Mouse (Mus musculus): ENCODE data around the gene Chd2. TPM values are rescaled to one million over a fixed set of nuclear protein-coding genes. Genes with fewer than 3 reads are reported as not detected.

Chd2 gene
- polyA plus RNA-seq, 1 experiment from 2014 or later = 41.6 TPM

DNA sequence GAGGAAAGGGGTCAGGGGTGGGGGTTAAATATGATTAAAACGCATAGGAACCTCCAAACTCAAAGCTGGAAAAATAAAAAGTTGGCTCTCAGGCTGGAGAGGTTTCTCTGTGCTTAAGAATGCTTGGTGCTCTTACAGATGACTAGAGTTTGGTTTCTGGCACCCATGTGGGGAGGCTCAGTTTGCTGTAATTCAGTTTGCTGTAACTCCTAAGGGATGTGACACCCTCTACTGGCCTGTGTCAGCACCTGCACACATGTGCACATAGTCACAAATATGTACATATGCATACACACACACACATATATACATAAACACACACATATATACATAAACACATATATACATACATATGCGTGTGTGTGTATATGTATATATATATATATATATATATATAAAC is 152.8 kb downstream of the Chd2 start:
- Histone ChIP-seq H3K36me3 (ENCODE audit: insufficient read depth, low read length) (no peaks in the 10 kb centered on the region), H3K9me3 (replicated peaks; ENCODE audit: low read length) (no peaks in the 10 kb centered on the region), H3K4me1 (replicated peaks; ENCODE audit: insufficient read depth, low read length) (peaks cover 18% of the 10 kb centered on the region; the same call in 1 of the 2 replicates), H3K4me3 (replicated peaks; ENCODE audit: low read depth, low read length) (no peak overlapping the region), H3K27ac (no peak overlapping the region), H3K4me2 (ENCODE audit: low read length) (no peak overlapping the region), H3K9ac (ENCODE audit: low read depth, low read length) (no peak overlapping the region), H3K27me3 (ENCODE audit: insufficient read depth, low read length) (no peaks in the 10 kb centered on the region)
- peak; percentile 29; the same call in 1 of the 2 replicates for TF ChIP-seq CTCF (IDR thresholded peaks at IDR 0.05; ENCODE audit: low read depth)
- WGBS = 71% methylated on average over 2 of the region's 2 CpGs
- DNase-seq (ENCODE audit: low spot score) (no peak), ATAC-seq (replicated peaks; ENCODE audit: low FRiP score, low read depth) (no peak)

DNA sequence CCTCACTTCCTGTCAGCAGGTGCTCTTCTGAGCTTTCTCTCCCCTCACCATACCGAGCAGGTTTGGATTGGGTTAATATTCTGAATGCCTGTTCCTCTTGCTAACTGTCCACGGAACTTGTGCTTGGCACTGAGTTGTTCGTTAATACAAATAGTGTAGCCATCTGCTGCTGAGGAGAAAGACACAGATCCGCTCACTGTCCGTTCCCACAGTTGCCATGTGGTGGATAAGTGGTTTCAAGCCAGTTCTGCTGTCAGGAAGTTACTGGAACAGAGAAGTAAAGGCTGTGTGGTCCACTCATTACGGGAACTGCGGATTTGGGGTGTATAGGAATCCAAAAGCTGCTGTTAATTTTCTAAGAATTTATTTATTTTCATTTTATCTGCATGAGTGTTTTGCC is 158.8 kb downstream of the Chd2 start:
- Histone ChIP-seq H3K4me2 (ENCODE audit: low read length) (no peak overlapping the region), H3K27ac (no peak overlapping the region), H3K36me3 (ENCODE audit: insufficient read depth, low read length) (no peaks in the 10 kb centered on the region), H3K9me3 (replicated peaks; ENCODE audit: low read length) (no peaks in the 10 kb centered on the region), H3K9ac (ENCODE audit: low read depth, low read length) (no peak overlapping the region), H3K4me1 (replicated peaks; ENCODE audit: insufficient read depth, low read length) (no peaks in the 10 kb centered on the region), H3K27me3 (ENCODE audit: insufficient read depth, low read length) (no peaks in the 10 kb centered on the region), H3K4me3 (replicated peaks; ENCODE audit: low read depth, low read length) (no peak overlapping the region)
- DNase-seq (ENCODE audit: low spot score) (no peak), ATAC-seq (replicated peaks; ENCODE audit: low FRiP score, low read depth) (no peak)
- no peak for TF ChIP-seq CTCF (IDR thresholded peaks at IDR 0.05; ENCODE audit: low read depth)
- WGBS = 82% methylated on average over 7 of the region's 7 CpGs

DNA sequence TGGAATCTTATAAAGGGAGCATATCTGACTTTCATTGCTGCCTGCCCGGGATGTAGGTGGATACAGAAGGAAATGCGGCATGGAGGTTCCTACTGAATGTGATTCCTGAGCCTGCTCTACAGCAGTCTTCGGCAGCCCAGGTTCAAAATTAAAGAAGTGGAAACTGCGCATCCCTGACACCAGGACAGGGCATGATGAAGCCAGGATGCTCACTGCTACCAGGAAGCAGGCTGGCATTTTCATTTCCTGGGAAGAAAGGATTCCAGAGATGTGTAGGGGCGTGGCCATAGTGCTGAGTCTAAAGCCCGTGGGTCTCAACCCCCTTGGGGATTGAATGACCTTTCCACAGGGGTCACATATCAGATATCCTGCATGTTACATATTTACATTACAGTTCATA is 163.6 kb downstream of the Chd2 start:
- Histone ChIP-seq H3K27me3 (ENCODE audit: insufficient read depth, low read length) (peaks cover 6% of the 10 kb centered on the region; the same call in 1 of the 2 replicates), H3K4me3 (replicated peaks; ENCODE audit: low read depth, low read length) (no peak overlapping the region), H3K4me2 (ENCODE audit: low read length) (no peak overlapping the region), H3K9ac (ENCODE audit: low read depth, low read length) (no peak overlapping the region), H3K9me3 (replicated peaks; ENCODE audit: low read length) (no peaks in the 10 kb centered on the region), H3K27ac (no peak overlapping the region), H3K36me3 (ENCODE audit: insufficient read depth, low read length) (no peaks in the 10 kb centered on the region), H3K4me1 (replicated peaks; ENCODE audit: insufficient read depth, low read length) (peaks cover 5% of the 10 kb centered on the region)
- no peak for TF ChIP-seq CTCF (IDR thresholded peaks at IDR 0.05; ENCODE audit: low read depth)
- 79% methylated on average over 6 of the region's 6 CpGs for whole genome bisulfite sequencing
- DNase-seq (ENCODE audit: low spot score) (no peak), ATAC-seq (replicated peaks; ENCODE audit: low FRiP score, low read depth) (no peak)

DNA sequence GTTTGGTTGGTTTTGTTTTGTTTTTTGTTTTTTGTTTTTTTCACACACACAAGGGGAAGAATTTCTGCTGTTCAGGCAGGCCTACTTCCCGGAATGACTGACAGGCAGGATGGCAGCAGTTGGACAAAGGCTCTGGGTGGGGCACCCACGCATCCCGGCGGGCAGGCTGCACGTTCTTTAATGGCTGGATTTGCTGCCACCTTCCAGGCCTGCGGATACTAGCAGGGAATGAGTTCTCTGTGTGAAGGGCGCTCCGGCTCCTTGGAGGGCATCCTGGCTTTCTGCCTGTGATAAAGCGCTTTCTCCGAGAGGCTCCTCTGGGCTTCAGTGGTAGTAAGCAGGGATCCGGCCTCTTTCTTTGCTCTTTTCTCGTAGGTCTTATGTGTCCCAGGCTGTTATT is 164.3 kb downstream of the Chd2 start:
- Histone ChIP-seq H3K9me3 (replicated peaks; ENCODE audit: low read length) (no peaks in the 10 kb centered on the region), H3K36me3 (ENCODE audit: insufficient read depth, low read length) (no peaks in the 10 kb centered on the region), H3K4me2 (ENCODE audit: low read length) (no peak overlapping the region), H3K4me1 (replicated peaks; ENCODE audit: insufficient read depth, low read length) (peaks cover 5% of the 10 kb centered on the region), H3K9ac (ENCODE audit: low read depth, low read length) (no peak overlapping the region), H3K4me3 (replicated peaks; ENCODE audit: low read depth, low read length) (no peak overlapping the region), H3K27ac (no peak overlapping the region), H3K27me3 (ENCODE audit: insufficient read depth, low read length) (peaks cover 9% of the 10 kb centered on the region; the same call in 1 of the 2 replicates)
- DNase-seq (ENCODE audit: low spot score) (no peak), ATAC-seq (replicated peaks; ENCODE audit: low FRiP score, low read depth) (no peak)
- WGBS = 62% methylated on average over 12 of the region's 12 CpGs
- TF ChIP-seq CTCF (IDR thresholded peaks at IDR 0.05; ENCODE audit: low read depth) = no peak

Other genes with a start within 250 kb of the Chd2 start
- 6.6 and 6.7 TPM in 2 replicates for gene Rgma, start 166.3 kb downstream of the Chd2 start, polyA plus RNA-seq (2015; fragmentation: Nextera tagmentation; extraction: Ambion mirVana)
- 28.8 and 30.5 TPM in 2 replicates for gene Fam174b, start 198.5 kb upstream of the Chd2 start, polyA plus RNA-seq (2015; fragmentation: Nextera tagmentation; extraction: Ambion mirVana)

Data from kidney, postnatal 0 days (tissue).